Mouse (Mus musculus) ES-Bruce4 (cell line): ENCODE measurements around the gene Msi2. TPM values are rescaled to one million over a fixed set of nuclear protein-coding genes. Genes with fewer than 3 reads are reported as not detected.

Experiments used
- H3K27ac ChIP-seq: 2 replicates; pipeline ENCODE4 v1.5.1; 2012; ENCODE audit warnings: low read length, inconsistent platforms; ENCODE audit not compliant: insufficient read depth
- H3K27me3 ChIP-seq: 2 replicates; pipeline ENCODE4 v1.6.1; 2012; ENCODE audit warnings: mild to moderate bottlenecking, low read length, inconsistent platforms; ENCODE audit not compliant: control insufficient read depth, poor library complexity, insufficient read depth, severe bottlenecking
- H3K36me3 ChIP-seq: 2 replicates; pipeline ENCODE4 v1.6.1; 2012; ENCODE audit warnings: inconsistent platforms, mild to moderate bottlenecking, low read length, moderate library complexity; ENCODE audit not compliant: control insufficient read depth, poor library complexity, insufficient read depth, severe bottlenecking
- H3K4me1 ChIP-seq: one replicate; pipeline ENCODE4 v1.8.1; 2011; ENCODE audit warnings: low read length; ENCODE audit not compliant: control insufficient read depth, insufficient read depth
- H3K4me3 ChIP-seq: 2 replicates; pipeline ENCODE4 v1.5.1; 2011; ENCODE audit warnings: low read depth, mild to moderate bottlenecking, low read length
- H3K9ac ChIP-seq: 2 replicates; pipeline ENCODE4 v1.6.1; 2012; ENCODE audit warnings: low read depth, mild to moderate bottlenecking, inconsistent platforms; ENCODE audit not compliant: poor library complexity, severe bottlenecking
- H3K9me3 ChIP-seq: replicated peaks from 2 replicates; pipeline ENCODE4 v1.6.1; 2012; ENCODE audit warnings: mild to moderate bottlenecking, low read length, inconsistent platforms; ENCODE audit not compliant: control insufficient read depth, poor library complexity, insufficient read depth, severe bottlenecking
- CTCF ChIP-seq: IDR thresholded peaks from one replicate; pipeline ENCODE4 v1.8.1; 2011; ENCODE audit warnings: low read depth, low read length
- EP300 ChIP-seq: IDR thresholded peaks from 2 replicates; pipeline ENCODE4 v1.6.1; 2011; ENCODE audit warnings: low read depth, low read length; ENCODE audit not compliant: insufficient read depth
- POLR2A ChIP-seq: IDR thresholded peaks from one replicate; pipeline ENCODE4 v1.8.1; 2011; ENCODE audit warnings: low read length; ENCODE audit not compliant: insufficient read depth
- polyA plus RNA-seq: library from polyadenylated mRNA; stranded (reverse); fragments of >200 nt; gene quantifications from 2 replicates; pipeline ENCODE4 v1.2.4, GENCODE M21; 2011; ENCODE audit warnings: low read depth; ENCODE audit not compliant: missing spikeins, insufficient read depth, insufficient read length

The Msi2 gene
- polyA plus RNA-seq, 1 experiment = 110 TPM

GRCm38 (mm10) chr11:88654391-88655213 is 63.7 kb downstream of the Msi2 start:
- Histone ChIP-seq H3K36me3 (peaks cover 12% of the 10 kb centered on the region; the same call in 1 of the 2 replicates), H3K27ac (no peak overlapping the region)

DNA sequence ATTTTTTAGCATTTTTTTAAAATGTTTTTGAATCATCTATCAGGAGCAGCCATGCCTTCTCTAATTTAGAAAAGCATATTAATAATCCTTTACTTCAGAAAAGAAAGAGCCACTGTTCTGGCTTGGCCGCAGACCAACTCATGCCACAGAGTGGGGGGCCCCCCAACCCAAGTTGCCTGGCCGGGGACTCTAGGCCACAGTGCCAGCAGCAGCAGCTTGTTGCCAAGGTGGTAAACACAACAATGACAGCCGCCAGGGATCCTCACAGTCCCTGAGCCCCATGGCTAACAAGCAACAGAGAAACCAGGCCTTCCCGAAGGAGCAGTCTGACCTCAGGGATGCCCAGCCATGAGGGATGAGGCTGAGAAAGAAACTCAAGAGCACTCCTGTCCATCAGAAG is 68.0 kb downstream of the Msi2 start:
- no peak overlapping the region for H3K9ac ChIP-seq
- H3K4me3 ChIP-seq = no peak overlapping the region
- no peak for TF ChIP-seq POLR2A

More at GRCm38 (mm10) chr11:88654391-88655213, 63.7 kb downstream of the Msi2 start:
- Histone ChIP-seq H3K4me1 (peaks cover 8% of the 10 kb centered on the region), H3K27me3 (no peaks in the 10 kb centered on the region), H3K4me3 (no peak overlapping the region), H3K9me3 (no peaks in the 10 kb centered on the region), H3K9ac (no peak overlapping the region)
- no peak for TF ChIP-seq EP300
- TF ChIP-seq CTCF = no peak
- TF ChIP-seq POLR2A = no peak

GRCm38 (mm10) chr11:88649009-88649408 is 69.3 kb downstream of the Msi2 start:
- H3K27me3 ChIP-seq = no peaks in the 10 kb centered on the region; the same call in 1 of the 2 replicates

More for the DNA sequence above, 68.0 kb downstream of the Msi2 start:
- Histone ChIP-seq H3K36me3 (peaks cover 17% of the 10 kb centered on the region), H3K27me3 (no peaks in the 10 kb centered on the region; the same call in 1 of the 2 replicates), H3K27ac (no peak overlapping the region), H3K9me3 (no peaks in the 10 kb centered on the region), H3K4me1 (peaks cover 11% of the 10 kb centered on the region)

DNA sequence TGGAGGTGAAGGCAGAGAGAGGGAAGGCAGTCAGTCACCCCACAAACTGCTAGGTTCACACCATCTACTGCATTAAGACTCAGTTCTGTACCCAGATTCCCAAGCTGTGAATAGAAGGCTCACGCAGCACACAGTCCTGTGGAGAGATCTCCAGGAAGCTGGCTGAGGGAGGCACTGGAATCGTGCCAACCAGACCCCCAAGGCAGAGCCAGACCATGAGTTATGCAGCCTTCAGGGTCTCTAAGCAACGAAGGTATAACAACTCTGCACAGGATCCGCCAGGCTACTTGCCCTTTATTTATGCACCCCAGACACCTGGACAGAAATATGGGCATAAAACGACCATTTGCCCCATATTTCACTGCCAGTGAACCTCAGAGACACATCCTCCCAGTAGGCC is 69.9 kb downstream of the Msi2 start:
- Histone ChIP-seq H3K9me3 (no peaks in the 10 kb centered on the region), H3K9ac (no peak overlapping the region), H3K36me3 (peaks cover 17% of the 10 kb centered on the region), H3K4me3 (no peak overlapping the region), H3K27me3 (no peaks in the 10 kb centered on the region; the same call in 1 of the 2 replicates), H3K4me1 (peaks cover 11% of the 10 kb centered on the region), H3K27ac (no peak overlapping the region)
- TF ChIP-seq POLR2A (no peak), EP300 (no peak), CTCF (no peak)

More at GRCm38 (mm10) chr11:88649009-88649408, 69.3 kb downstream of the Msi2 start:
- H3K4me3 ChIP-seq = no peak overlapping the region
- H3K4me1 ChIP-seq = peaks cover 11% of the 10 kb centered on the region
- no peaks in the 10 kb centered on the region for H3K9me3 ChIP-seq
- TF ChIP-seq POLR2A = no peak
- TF ChIP-seq CTCF = no peak
- no peak for TF ChIP-seq EP300
- peaks cover 17% of the 10 kb centered on the region for H3K36me3 ChIP-seq
- no peak overlapping the region for H3K9ac ChIP-seq
- H3K27ac ChIP-seq = no peak overlapping the region

DNA sequence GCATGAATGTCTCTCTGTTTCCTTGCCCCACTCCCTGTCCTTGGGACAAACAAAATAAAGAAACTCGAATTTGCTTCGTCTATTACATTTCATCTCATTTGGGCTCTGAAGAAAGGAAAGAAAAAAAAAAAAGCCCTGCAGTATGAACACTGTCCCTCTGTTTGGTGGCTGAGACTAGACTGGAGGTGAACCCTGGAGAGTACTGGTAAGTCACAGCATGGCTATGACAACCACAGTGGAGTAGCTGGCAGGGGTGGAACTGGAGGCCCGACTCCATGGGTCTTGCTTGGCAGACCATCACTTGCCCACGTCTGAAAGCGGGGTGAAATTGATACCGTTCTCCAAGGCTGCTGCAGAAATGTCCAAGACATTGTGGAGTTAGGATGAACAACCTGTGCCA is 71.8 kb downstream of the Msi2 start:
- Histone ChIP-seq H3K27me3 (no peaks in the 10 kb centered on the region; the same call in 1 of the 2 replicates), H3K9me3 (no peaks in the 10 kb centered on the region), H3K9ac (no peak overlapping the region), H3K4me1 (peaks cover 11% of the 10 kb centered on the region), H3K36me3 (peaks cover 9% of the 10 kb centered on the region), H3K27ac (no peak overlapping the region; the same call in 1 of the 2 replicates), H3K4me3 (no peak overlapping the region)
- TF ChIP-seq POLR2A (no peak), CTCF (no peak), EP300 (no peak)

- TF ChIP-seq POLR2A = no peak
- H3K27ac ChIP-seq = no peak overlapping the region
- H3K36me3 ChIP-seq = peaks cover 9% of the 10 kb centered on the region
- no peak overlapping the region for H3K4me3 ChIP-seq
- H3K9ac ChIP-seq = no peak overlapping the region
- H3K27me3 ChIP-seq = no peaks in the 10 kb centered on the region; the same call in 1 of the 2 replicates
- H3K4me1 ChIP-seq = peaks cover 11% of the 10 kb centered on the region
- no peaks in the 10 kb centered on the region for H3K9me3 ChIP-seq
These were observed 72.5 kb downstream of the Msi2 start for GRCm38 (mm10) chr11:88645821-88646220.
